Mouse (Mus musculus) 3T3-L1 (cell line): ENCODE data around the gene Tinf2.

Experiments used
- DNase-seq: peaks from one replicate; pipeline ENCODE4 v3.0.0-alpha.2; 2015; ENCODE audit warnings: low read depth, low spot score

Tinf2 gene

GRCm38 (mm10) chr14:55681160-55682117, at the start of gene Tinf2:
Tinf2 (minus strand) TSS chr14:55681820.
- DNase-seq: peak; percentile 92

DNA sequence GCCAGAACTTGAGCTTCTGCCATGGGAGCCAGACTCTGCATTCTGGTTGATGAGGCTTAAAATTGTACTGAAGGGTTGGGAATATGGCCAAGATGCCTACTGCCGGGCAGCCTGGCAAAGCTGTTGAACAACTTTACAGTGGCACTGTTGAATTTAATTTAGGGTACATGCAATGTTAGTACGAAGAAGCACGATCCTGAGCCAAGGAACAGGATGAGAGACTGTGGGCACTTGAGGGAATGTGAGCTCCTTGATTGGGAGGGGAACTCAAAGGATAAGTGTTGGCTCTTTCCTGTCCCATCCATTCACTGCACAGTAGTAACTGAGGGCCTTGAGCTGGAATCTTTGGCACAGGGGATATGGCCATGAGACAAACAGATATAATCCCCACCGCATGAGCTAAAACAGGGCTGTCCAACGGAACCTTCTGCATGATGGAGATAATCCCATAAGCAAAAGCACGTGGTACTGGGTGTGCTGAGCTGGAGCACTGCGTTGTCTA, 49.0 kb upstream of the Tinf2 start:
- DNase-seq: no peak

DNA sequence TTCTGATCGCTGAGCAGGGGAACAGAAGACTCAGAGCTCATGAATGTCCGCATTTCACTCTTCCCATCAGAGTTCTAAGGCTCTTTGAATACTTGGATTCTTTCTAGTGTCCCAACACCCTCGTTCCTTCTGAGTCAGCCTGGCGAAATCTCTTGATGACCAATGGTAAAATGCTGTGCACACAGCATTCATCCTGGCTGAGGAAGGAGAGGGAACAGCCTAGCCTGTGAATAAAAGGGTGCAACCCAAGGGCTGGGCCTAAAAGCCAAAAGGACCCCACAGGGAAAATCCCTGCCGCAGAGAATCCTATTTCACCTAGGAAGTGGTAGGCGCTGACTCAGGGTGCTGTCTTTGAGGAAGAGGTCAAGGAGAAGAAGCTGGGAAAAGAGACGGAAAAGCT, 48.5 kb upstream of the Tinf2 start:
- DNase-seq: peak; percentile 28

- no peak for DNase-seq
Observed at GRCm38 (mm10) chr14:55727889-55728685, 46.5 kb upstream of the Tinf2 start.

GRCm38 (mm10) chr14:55726261-55726660, 44.6 kb upstream of the Tinf2 start:
- DNase-seq: no peak

DNA sequence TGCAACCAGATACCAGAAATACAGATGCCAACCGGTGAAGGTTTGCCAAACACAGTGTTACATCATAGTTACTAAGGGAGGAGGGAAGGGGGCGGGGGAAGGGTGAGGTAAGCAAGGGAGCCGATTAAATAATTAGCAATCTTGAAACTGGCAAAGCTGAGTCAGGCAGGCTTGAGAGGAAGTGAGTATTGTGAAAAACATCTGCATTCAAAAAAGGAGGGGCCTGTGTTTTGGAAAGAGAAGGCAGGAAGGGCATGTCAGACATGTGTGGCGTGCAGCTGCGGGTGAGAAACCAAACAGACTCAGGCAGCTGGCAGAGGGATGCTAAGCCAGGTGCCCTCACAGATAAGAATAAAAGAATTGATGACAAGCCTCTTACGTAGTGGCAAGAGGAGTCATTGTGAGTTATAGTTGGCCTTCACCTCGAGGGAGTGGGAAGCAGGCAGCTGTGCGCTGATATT, 42.8 kb upstream of the Tinf2 start:
- DNase-seq: peak; percentile 83

DNA sequence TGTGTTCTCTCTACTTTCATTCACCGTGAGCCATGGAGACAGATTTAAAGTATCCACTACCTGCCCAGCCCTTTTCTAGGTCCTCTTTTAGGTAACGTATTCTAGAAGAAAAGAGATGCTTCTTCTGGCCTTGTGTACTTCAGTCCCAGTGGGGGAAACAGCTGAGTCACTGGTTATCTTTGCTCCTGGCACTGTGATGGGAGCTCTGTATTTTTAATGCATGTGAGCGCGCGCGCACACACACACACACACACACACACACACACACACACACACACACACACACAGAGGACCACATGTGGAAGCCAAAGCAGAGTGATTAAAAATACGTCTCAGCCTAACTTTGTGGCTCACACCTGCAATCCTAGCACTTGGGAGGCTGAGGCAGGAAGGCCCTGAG, 41.8 kb upstream of the Tinf2 start:
- DNase-seq: no peak

- DNase-seq: no peak
Observed at GRCm38 (mm10) chr14:55722438-55722945, 40.9 kb upstream of the Tinf2 start.

- DNase-seq: peak; percentile 85
Observed at GRCm38 (mm10) chr14:55721700-55722437, 40.2 kb upstream of the Tinf2 start, which contains the start of gene Rabggta. Rabggta (minus strand) TSS chr14:55722263.

DNA sequence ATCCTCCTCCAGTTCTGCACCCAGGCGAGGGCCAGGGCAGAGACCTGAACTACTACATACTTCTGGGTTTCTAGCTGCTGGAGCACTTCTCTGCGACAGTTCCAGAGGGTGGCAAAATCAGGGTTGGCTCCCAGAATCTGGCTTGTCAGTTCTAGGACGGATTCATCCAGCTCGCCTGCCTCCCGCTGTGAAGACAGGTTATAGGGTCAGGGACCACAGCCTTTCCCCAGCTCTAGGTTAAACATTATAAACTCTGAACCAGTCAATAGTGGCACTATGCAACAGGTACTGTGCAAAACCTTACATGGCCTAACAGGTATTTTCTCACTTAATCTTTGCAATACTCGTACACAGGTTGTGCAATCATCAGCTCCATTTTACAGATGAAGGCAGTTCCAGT, 39.5 kb upstream of the Tinf2 start:
- no peak for DNase-seq

DNA sequence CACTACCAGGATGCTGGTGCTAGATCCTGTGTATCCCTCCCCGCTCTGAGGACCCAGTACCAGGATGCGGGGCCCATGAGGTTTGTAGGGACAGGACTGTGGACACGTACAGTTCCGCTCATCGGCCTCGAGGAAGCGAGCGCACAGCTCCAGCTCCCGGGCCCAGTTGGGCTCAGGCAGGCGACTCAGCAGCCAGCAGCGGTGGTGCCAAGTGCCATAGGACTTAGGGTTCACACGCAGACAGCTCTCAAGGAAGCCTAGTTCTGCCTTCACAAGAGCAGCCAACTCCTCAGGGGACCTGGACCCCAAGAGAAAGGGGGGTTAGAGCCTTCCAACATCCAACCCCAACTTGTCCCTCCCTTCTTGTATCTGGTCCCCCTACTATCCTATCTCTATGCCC, 39.0 kb upstream of the Tinf2 start:
- no peak for DNase-seq

DNA sequence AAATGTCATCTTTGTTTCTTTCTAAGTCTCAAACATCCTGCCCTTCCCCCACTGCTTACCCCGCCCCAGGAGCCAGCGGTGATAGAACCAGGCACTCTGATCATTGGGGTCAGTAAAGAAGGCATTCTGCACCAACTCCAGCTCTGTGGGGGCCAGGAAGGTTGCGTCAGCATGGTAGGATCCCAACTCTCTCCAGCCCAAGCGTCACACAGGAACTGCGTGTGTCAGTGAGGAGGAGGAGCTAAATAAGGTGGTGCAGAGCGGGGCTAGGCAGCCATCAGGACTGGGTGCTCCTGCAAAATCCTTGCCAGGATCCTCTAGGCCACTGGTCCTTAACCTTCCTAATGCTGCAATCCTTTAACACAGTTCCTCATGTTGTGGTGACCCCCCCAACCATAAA, 38.1 kb upstream of the Tinf2 start:
- DNase-seq: no peak

GRCm38 (mm10) chr14:55716884-55717283, 35.3 kb upstream of the Tinf2 start:
- DNase-seq: no peak

- no peak for DNase-seq
Observed at GRCm38 (mm10) chr14:55716271-55716670, 34.7 kb upstream of the Tinf2 start.

DNA sequence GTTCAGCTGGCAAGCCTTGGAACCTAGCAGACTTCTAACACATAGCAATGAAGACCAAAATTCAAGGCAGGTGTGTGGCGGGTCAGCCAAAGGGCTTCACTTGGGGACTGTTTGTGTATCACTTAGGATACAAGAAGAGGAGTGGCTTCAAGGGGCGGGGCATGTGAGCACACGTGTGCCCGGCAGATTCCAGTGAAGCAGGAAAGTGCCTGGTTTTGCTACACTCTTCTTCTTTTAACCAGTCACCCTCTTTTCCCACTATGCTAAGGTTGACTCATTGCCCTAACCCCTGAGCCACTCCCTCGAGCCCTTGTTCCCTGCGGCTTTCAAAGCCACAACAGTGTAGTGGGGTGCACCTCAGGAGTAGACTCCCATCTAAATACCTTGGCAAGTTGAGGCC, 33.3 kb upstream of the Tinf2 start:
- DNase-seq: peak; percentile 33

GRCm38 (mm10) chr14:55713729-55714122, 32.1 kb upstream of the Tinf2 start, which contains the start of gene Tgm1:
Tgm1 (minus strand) TSS chr14:55713926.
- no peak for DNase-seq

DNA sequence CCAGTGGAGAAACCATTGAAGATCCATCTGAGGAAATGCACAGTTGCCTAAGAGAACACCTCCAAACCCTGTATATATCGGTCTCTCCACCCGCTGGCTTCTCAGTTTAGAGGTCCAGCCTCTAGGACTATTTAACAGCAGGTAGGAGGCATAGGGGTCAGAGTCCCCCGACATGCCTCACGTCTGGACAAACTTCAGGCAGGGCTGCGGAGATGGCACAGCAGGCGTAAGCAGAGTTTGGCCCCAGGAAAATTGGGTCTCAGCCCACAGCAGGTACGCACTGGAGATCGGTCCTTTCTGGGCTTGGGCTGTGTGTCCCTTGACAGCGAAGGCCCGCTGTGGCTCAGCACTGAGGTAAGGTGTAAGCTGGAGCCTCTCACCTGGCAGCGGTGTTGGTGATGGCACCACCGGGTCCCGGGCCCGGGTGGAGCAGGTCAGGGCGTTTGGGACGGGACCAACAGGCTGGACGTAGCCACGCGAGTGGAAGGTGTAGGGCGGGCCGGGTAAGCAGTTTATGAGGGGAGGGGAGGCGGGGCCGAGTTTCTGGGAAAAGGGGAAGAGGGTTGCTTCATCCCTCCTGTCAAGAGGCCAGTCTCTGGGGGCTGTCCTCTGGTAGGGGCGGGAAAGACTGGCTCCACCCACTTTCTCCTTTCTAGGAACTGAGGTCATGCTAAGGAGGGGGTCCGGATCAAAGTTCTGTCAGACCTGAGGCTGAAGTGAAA, 31.5 kb upstream of the Tinf2 start:
- no peak for DNase-seq

DNA sequence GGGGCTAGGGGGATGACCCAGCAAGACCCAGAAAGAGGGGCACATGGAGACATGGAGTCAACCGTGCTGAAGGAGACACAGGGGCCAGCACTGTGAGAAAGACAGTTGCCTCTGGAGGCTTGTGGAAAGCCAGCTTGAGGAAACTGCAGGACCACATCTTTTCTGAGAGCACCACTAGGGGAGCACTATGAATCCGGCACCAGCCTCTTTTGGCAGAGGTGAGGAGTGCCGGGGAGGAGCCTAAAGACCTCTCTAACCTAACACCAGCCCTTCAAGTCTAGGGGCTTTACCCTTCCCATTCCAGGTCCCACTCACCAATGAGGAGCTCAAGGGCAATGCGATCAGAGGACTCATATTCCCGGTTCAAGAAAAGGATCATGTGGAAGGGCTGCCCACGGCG, 30.2 kb upstream of the Tinf2 start:
- DNase-seq: no peak

GRCm38 (mm10) chr14:55709509-55709908, 27.9 kb upstream of the Tinf2 start:
- no peak for DNase-seq

GRCm38 (mm10) chr14:55707397-55707796, 25.8 kb upstream of the Tinf2 start:
- no peak for DNase-seq
